Mouse (Mus musculus): Measurements from ENCODE around the gene Gm826. TPM values are rescaled to one million over a fixed set of nuclear protein-coding genes. Genes with fewer than 3 reads are reported as not detected.

Gm826 gene
- polyA plus RNA-seq, 1 experiment from 2014 or later: 7.2 TPM

GRCm38 (mm10) chr2:160267828-160268453 is 66.0 kb downstream of the Gm826 start:
- DNase-seq (no peak), ATAC-seq (ENCODE audit: low read depth) (no peak)
- Histone ChIP-seq H3K27me3 (no peaks in the 10 kb centered on the region), H3K36me3 (no peaks in the 10 kb centered on the region), H3K4me1 (replicated peaks) (no peaks in the 10 kb centered on the region), H3K4me3 (replicated peaks) (no peak overlapping the region), H3K4me2 (no peak overlapping the region), H3K27ac (0 out of 2 replicates have a peak overlapping the region, but pooled peaks have one; percentile 17), H3K9me3 (replicated peaks) (no peaks in the 10 kb centered on the region), H3K9ac (no peak overlapping the region)
- 55% methylated on average over 11 of the region's 11 CpGs for WGBS (ENCODE audit: insufficient replicate concordance)

- H3K4me3 ChIP-seq (replicated peaks): no peak overlapping the region
- ATAC-seq (ENCODE audit: low read depth): no peak
- no peak for DNase-seq
- no peaks in the 10 kb centered on the region for H3K4me1 ChIP-seq (replicated peaks)
- H3K9me3 ChIP-seq (replicated peaks): no peaks in the 10 kb centered on the region
- no peak overlapping the region for H3K27ac ChIP-seq
- WGBS (ENCODE audit: insufficient replicate concordance): 67% methylated on average over 8 of the region's 8 CpGs
- no peaks in the 10 kb centered on the region for H3K27me3 ChIP-seq
- no peak overlapping the region for H3K9ac ChIP-seq
- no peaks in the 10 kb centered on the region for H3K36me3 ChIP-seq
- no peak overlapping the region for H3K4me2 ChIP-seq
These were observed 70.1 kb downstream of the Gm826 start for GRCm38 (mm10) chr2:160263861-160264260.

GRCm38 (mm10) chr2:160261538-160261937 is 72.4 kb downstream of the Gm826 start:
- Histone ChIP-seq H3K4me2 (no peak overlapping the region), H3K27me3 (no peaks in the 10 kb centered on the region), H3K36me3 (no peaks in the 10 kb centered on the region), H3K9ac (no peak overlapping the region), H3K27ac (no peak overlapping the region), H3K4me3 (replicated peaks) (no peak overlapping the region), H3K4me1 (replicated peaks) (no peaks in the 10 kb centered on the region), H3K9me3 (replicated peaks) (no peaks in the 10 kb centered on the region)
- WGBS (ENCODE audit: insufficient replicate concordance): 73% methylated on average over 3 of the region's 3 CpGs
- DNase-seq (no peak), ATAC-seq (ENCODE audit: low read depth) (no peak)

Other genes with a start within 250 kb of the Gm826 start
- gene Mafb, start 32.9 kb upstream of the Gm826 start, polyA plus RNA-seq (2015; fragmentation: Nextera tagmentation; extraction: Ambion mirVana): 2.4 and 3.3 TPM in 2 replicates